Mouse (Mus musculus) brain, embryonic 14.5 days (tissue): ENCODE results near the gene Cubn.

Experiments used
- CTCF ChIP-seq: fragments of 200-500 bp; IDR thresholded peaks from 2 replicates; pipeline ENCODE4 v1.5.1; 2012; ENCODE audit warnings: inconsistent platforms, mild to moderate bottlenecking, moderate library complexity, borderline replicate concordance; ENCODE audit not compliant: insufficient read depth, insufficient read length; ENCODE audit errors: extremely low read depth
- POLR2A ChIP-seq: fragments of 200-500 bp; IDR thresholded peaks from 2 replicates; pipeline ENCODE4 v1.6.1; 2012; ENCODE audit warnings: mild to moderate bottlenecking, inconsistent platforms, borderline replicate concordance; ENCODE audit not compliant: poor library complexity, insufficient read depth, insufficient read length, severe bottlenecking; ENCODE audit errors: extremely low read depth

DNA sequence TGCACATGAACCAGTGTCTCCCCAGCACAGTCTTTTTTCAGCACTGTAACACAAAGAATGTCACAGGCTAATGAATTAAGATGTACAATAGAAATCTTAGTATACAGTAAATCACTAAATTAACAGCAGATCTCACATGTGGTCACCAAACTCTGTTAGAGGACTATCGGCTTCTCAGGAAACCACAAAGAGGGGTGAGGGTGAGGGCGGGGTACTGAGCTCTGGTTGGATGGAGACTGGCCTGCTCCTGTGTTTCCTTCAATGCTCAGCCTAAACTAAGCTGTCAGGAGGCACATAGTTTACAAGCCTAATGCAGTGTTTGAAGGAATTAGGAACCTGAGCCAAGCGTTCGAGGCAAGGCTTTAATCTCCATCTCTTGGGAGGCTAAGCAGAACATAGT lies 228.5 kb downstream of the Cubn start:
- TF ChIP-seq POLR2A = no peak
- TF ChIP-seq CTCF = no peak
